Mouse (Mus musculus) adrenal gland (tissue): ENCODE results near the gene Zfp668.

Experiments
- intact Hi-C: fragments of 180-260 bp; cut with DNase I; formaldehyde crosslinking; loops from one replicate; pipeline ENCODE4 v1.15.1; 2025
- long read RNA-seq, 2 experiments: library from polyadenylated mRNA; unstranded; transcript quantifications; one replicate each; pipeline ENCODE4 v2.0.0; 2020; ENCODE audit warnings: borderline replicate concordance in 1 of 2; ENCODE audit not compliant: insufficient replicate concordance in 1 of 2

The Zfp668 gene
- long read RNA-seq, experiment 1, full-length matches to known transcripts: 3 of 5 reads
- long read RNA-seq, experiment 1, partial matches to known transcripts: 0 of 5 reads
- long read RNA-seq, experiment 1, other reads (novel, unspliced or antisense): 2 of 5 reads
- long read RNA-seq, experiment 2, full-length matches to known transcripts: 4 of 7 reads
- long read RNA-seq, experiment 2, partial matches to known transcripts: 1 of 7 reads
- long read RNA-seq, experiment 2, other reads (novel, unspliced or antisense): 2 of 7 reads

GRCm38 (mm10) chr7:127876467-127877348 lies at the start of gene Zfp668:
Zfp668 (minus strand) TSS chr7:127876828.
- intact Hi-C loops: loop anchor here (5.0 kb wide), 1 partner anchor 34 kb away; no protein-coding TSS in a partner anchor

GRCm38 (mm10) chr7:127926066-127926465 lies 49.4 kb upstream of the Zfp668 start:
- intact Hi-C loops: no loop called here

DNA sequence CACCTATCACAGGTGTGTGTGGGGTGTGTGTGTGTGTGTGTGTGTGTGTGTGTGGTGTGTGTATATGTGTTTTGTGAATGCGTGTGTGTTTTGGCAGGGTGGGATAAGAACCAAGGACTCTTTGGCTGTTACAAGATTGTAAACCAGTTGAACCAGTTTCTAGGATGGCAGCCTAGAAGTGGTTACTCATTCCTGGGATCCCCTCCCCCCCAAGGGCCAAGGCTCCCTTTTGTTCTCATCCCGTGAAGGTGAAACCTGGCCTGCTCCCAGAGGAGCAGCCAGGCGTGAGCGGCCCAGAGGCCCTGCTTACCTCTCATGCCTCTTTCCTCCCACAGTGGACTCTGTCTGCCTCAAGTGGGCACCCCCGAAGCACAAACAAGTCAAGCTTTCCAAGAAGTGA lies 48.6 kb upstream of the Zfp668 start:
- intact Hi-C loops: no loop called here

GRCm38 (mm10) chr7:127923714-127924113 lies 47.1 kb upstream of the Zfp668 start:
- intact Hi-C loops: no loop called here

GRCm38 (mm10) chr7:127922451-127923275 lies 46.0 kb upstream of the Zfp668 start:
- intact Hi-C loops: no loop called here

- intact Hi-C loops: no loop called here
Observed at GRCm38 (mm10) chr7:127921516-127921915, 44.9 kb upstream of the Zfp668 start.

GRCm38 (mm10) chr7:127919290-127919689 lies 42.7 kb upstream of the Zfp668 start:
- intact Hi-C loops: no loop called here

GRCm38 (mm10) chr7:127918203-127918602 lies 41.6 kb upstream of the Zfp668 start:
- intact Hi-C loops: no loop called here

DNA sequence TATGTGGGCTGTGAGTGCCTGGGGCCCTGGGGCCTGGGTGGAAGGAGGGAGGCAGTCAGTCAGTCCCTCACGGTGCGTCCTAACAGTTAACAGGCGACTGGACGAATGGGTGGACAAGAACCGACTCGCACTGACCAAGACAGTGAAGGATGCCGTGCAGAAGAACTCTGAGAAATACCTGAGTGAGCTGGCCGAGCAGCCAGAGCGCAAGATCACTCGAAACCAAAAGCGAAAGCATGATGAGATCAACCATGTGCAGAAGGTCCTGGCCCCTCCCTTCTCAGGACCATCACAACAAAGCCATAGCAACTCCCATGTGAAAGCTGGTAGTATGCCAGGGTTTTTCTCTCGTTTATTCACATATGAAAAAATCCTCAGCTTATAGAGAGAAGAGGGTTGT lies 38.7 kb upstream of the Zfp668 start:
- intact Hi-C loops: no loop called here

GRCm38 (mm10) chr7:127912938-127913337 lies 36.3 kb upstream of the Zfp668 start:
- intact Hi-C loops: no loop called here

DNA sequence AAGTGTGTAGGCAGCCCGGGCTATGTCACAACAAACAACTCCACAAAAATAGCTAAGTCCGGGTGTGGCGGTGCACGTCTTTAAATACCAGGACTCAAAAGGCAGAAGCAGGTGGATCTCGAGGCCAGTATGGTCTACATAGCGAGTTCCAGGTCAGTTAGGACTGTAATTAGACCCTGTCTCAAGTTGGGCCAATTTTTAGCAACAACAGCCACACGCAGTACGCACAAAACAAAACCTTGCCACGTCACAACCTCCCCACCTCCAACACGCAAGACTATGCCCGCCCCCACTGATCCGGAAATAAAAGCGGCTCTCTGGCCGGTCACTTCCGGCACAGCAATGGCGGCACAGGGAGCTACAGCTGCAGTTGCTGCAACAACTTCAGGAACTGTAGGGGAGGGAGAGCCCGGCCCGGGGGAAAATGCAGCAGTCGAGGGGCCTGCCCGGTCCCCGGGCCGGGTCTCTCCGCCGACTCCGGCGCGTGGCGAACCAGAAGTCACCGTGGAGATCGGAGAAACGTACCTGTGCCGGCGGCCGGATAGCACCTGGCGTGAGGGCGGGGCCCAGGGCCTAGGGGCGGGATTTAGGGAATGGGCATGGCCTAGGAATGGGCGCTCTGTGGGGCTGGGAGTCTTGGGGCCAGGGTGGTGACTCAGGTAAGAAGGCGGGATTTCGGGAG lies 35.7 kb upstream of the Zfp668 start, which contains the start of gene Kat8:
Kat8 (plus strand) TSS at position 327 of the 682 bp plus-strand sequence.
- intact Hi-C loops: no loop called here

GRCm38 (mm10) chr7:127908656-127909055 lies 32.0 kb upstream of the Zfp668 start:
- intact Hi-C loops: no loop called here

- intact Hi-C loops: no loop called here
Observed at GRCm38 (mm10) chr7:127907939-127908338, 31.3 kb upstream of the Zfp668 start.

- intact Hi-C loops: no loop called here
Observed at GRCm38 (mm10) chr7:127903971-127904796, 27.6 kb upstream of the Zfp668 start, which contains the start of gene Bckdk. Bckdk (plus strand) TSS chr7:127904082.

- intact Hi-C loops: no loop called here
Observed at GRCm38 (mm10) chr7:127901772-127902171, 25.1 kb upstream of the Zfp668 start.

- intact Hi-C loops: no loop called here
Observed at GRCm38 (mm10) chr7:127899997-127900396, 23.4 kb upstream of the Zfp668 start.

- intact Hi-C loops: no loop called here
Observed at GRCm38 (mm10) chr7:127898179-127898956, 21.7 kb upstream of the Zfp668 start.

DNA sequence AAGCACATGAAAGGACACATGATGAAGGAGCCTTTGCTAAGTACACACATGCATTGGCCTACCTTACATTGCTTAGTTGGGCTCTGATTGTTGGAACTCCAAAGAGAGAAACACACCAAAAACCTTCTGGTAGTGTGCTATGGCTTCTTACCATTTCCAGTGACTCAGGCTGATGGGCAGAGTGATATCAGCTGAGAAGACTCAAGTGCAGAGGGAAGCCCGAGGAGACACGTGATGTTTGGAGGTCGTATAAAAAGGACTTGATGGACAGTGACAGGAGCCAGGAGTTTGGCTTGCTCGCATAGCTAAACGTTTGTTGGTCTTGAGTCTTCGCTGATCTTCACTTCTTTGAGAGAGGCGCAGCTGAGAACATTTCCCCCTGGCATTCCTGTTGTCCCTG lies 20.9 kb upstream of the Zfp668 start:
- intact Hi-C loops: no loop called here

DNA sequence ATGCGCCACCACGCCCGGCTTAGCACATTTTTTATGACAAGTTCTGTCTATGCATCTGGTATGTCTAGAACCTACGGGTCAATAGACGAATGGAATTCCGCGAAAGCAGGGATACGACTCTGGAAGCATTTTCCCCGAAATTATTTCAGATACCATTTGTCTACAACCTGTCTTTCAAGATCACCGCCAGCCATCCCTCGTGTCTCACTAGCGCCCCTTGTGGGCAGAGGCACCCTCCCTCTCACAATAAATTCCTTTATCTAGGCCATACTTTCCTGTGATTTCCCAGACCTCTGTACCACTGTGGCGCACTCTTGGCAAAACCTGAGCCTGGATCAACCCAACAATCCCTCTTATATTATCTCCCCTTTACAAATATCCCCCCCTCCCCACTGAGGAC lies 19.8 kb upstream of the Zfp668 start:
- intact Hi-C loops: no loop called here
